Mouse (Mus musculus): Measurements from ENCODE around the gene Tmem141.

Tmem141 gene

DNA sequence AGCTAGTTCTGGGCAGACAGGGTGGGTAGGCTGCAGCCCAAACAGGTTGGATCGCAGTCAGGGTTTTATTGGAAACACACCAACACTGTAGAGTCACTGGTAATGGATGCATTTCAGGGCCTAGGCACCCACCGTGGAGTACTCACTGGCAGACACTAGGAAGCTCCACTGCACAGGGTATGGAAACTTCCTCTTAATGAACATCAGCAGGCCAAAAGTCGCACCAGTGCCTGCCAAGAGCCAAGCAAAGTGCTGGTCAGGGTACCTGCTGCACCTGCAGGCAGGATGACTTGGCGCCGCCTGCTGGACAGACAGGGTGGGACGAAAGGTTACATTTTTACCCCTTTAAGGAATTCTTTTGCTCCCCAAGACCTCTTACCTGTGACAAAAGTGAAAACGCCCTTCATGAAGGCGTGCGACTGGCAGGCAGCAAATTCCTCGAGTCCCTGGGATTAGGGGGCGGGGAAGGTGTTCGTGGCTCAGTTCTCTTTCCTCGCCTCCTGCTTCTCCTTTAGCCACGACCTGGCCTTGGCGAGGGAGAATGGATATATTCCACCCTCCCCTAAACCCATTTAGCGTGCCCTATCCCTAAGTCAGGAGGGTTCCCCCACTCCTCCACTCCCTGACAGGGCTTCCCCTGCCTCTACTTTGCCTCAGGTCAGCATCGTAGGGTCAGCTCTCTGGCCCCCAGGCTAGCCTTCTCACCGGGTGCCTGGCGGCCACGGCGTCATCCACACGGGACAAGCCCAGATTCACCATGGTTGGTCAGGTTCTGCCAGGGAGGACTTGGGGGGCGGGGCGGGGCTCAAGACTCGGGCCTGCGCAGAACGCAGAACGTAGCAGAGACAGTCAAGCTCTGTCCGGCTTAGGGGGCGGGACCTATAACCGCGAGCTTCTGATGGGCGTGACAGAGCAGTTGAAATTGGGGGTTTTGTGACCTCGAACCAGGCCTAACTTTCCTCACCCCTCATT, at the start of gene Tmem141:
TSS of gene Tmem141 (minus strand) at position 777 of the 972 bp plus-strand sequence.
- peak; percentile 91 for DNase-seq (ENCODE audit: low spot score)

- no peak for DNase-seq (ENCODE audit: low spot score)
Measured at GRCm38 (mm10) chr2:25666516-25666915, 44.7 kb upstream of the Tmem141 start.

- DNase-seq (ENCODE audit: low spot score): no peak
Measured at GRCm38 (mm10) chr2:25664125-25664524, 42.3 kb upstream of the Tmem141 start.

- DNase-seq (ENCODE audit: low spot score): peak; percentile 68
Measured at GRCm38 (mm10) chr2:25663511-25663910, 41.7 kb upstream of the Tmem141 start.

- DNase-seq (ENCODE audit: low spot score): no peak
Measured at GRCm38 (mm10) chr2:25661245-25661970, 39.6 kb upstream of the Tmem141 start.

DNA sequence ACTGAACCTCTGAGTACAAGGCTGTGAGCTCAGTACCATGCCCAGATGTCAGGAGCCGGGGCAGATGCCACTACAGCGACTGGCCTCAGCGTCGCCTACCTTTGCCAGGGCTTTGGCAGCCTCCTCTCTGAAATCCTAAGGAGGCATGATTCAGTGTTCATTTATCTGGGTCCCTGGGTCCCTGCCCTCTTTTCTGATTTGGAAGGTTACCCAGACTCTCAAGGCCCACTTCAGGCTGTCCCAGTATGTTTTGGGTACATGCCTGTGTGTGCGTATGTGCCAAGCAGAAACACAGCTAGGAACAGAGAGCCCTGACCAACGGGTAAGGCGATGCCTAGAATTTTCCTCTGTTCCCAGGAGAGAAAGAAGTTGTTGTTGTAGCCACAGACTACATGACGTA, 38.5 kb upstream of the Tmem141 start:
- no peak for DNase-seq (ENCODE audit: low spot score)

DNA sequence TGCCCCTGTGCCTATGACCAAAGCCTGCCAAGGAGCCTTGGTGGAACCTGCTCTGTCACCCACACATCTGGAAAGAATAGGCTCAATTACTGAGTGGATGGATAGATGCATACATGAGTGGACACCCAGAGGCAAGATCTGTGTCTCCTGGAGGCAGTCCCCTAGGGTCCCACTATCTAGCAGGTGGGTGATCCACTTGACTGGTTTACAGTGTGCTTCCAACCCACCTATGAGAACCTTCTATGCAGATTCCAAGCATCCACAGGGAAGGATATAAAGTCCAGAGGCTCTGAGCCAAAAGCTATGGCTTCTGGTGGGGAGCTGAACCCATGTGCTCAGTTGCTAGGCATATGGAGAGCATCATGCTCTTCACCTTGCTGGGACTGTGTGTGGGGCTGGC, 35.8 kb upstream of the Tmem141 start, which contains the start of gene Lcn5:
TSS of gene Lcn5 (plus strand) at position 301 of the 400 bp plus-strand sequence.
- DNase-seq (ENCODE audit: low spot score): no peak

DNA sequence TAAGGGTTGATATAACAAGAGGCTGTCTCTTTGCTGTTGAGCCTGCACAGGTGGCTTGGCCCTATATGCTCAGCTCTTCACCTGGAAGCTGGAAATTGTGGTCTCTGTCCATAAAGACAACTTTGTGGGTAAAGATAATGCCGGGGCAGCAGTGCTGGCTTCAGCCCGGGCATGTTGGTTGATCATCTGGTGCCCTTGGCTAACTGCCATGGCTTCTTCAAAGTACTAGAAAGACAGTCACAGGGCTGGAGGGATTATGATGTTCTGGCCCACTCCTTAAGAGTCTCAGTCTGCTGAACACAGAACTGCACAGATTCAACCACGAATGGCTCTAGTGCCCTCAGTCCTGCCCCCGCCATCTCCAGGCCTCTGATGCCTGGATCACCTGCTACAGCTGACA, 35.4 kb upstream of the Tmem141 start:
- DNase-seq (ENCODE audit: low spot score): no peak

- no peak for DNase-seq (ENCODE audit: low spot score)
Measured at GRCm38 (mm10) chr2:25656691-25657090, 34.9 kb upstream of the Tmem141 start.

GRCm38 (mm10) chr2:25654502-25654901, 32.7 kb upstream of the Tmem141 start:
- peak; percentile 3 for DNase-seq (ENCODE audit: low spot score)

DNA sequence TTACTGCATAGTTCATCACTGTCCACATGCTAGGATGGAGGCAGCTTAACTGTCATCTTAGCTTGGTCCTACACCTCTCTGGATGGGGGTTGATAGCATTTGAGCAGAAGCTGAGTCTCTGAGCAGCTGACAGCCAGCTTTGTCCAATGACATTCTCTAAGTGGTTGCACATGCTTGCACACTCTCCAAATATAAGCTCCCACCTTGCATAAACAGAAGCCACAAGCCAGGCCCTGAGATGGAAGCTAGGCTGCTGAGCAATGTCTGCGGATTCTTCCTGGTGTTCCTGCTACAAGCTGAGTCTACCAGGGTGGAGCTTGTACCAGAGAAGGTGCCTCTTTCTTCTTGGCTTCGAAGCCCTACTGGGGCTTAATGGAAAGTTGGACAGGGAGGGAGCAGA, 31.1 kb upstream of the Tmem141 start, which contains the start of gene Lcn8:
TSS of gene Lcn8 (plus strand) at position 219 of the 400 bp plus-strand sequence.
- DNase-seq (ENCODE audit: low spot score): no peak

DNA sequence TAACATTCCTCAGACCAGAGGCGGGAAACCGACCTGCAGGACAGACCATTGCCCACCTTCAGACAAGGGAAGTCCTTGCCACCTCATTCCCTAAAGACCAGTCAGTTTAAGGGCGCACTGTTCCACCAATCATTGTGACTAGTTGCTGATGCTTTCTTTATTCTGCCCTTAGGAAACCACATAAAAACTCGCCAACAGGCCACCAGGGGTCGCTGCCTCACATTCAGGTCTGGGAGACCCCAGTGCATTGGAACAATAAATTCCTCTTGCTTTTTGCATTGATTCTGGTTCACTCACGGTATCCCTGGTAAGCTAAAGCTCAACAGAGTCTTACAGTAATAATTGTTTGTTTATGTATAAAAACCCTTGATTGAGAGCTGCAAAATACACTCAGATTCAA, 18.1 kb upstream of the Tmem141 start:
- DNase-seq (ENCODE audit: low spot score): peak; percentile 76

- DNase-seq (ENCODE audit: low spot score): peak; percentile 17
Measured at GRCm38 (mm10) chr2:25634046-25634445, 12.2 kb upstream of the Tmem141 start.

- DNase-seq (ENCODE audit: low spot score): no peak
Measured at GRCm38 (mm10) chr2:25633616-25634015, 11.8 kb upstream of the Tmem141 start.

GRCm38 (mm10) chr2:25628738-25629137, 6.9 kb upstream of the Tmem141 start:
- no peak for DNase-seq (ENCODE audit: low spot score)

- DNase-seq (ENCODE audit: low spot score): no peak
Measured at GRCm38 (mm10) chr2:25627811-25628210, 6.0 kb upstream of the Tmem141 start, which contains the start of gene Fcna. Gene Fcna (minus strand): TSS chr2:25628030.

- DNase-seq (ENCODE audit: low spot score): no peak
Measured at GRCm38 (mm10) chr2:25625986-25626385, 4.2 kb upstream of the Tmem141 start.

- no peak for DNase-seq (ENCODE audit: low spot score)
Measured at GRCm38 (mm10) chr2:25620852-25621228, 965 bp downstream of the Tmem141 start.

GRCm38 (mm10) chr2:25620386-25620785, 1.4 kb downstream of the Tmem141 start:
- DNase-seq (ENCODE audit: low spot score): no peak

- DNase-seq (ENCODE audit: low spot score): no peak
Measured at GRCm38 (mm10) chr2:25617578-25617977, 4.2 kb downstream of the Tmem141 start, which contains the start of gene Ccdc183. Gene Ccdc183 (minus strand): TSS chr2:25617678.

DNA sequence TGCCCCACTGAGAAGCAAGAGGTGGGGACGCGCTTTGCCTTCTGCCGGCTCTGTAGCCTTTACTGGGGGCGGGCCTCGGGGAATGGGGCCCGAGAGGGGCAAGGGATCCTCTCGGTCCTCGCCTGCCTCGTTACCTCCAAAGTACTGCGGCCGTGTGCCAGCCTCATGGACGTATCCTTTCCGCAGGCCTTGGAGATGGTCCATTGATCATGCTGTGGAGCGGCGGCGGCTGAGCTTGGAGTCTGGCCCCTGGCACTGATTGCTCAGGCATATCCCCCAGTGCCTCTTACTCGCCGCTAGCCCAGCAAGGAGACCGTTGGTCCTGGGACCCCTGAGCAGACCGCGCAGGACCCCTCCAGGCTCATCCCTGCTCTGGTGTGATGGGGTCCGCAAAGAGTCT, 5.4 kb downstream of the Tmem141 start:
- no peak for DNase-seq (ENCODE audit: low spot score)

GRCm38 (mm10) chr2:25608671-25609070, 13.1 kb downstream of the Tmem141 start:
- DNase-seq (ENCODE audit: low spot score): no peak
